Mouse (Mus musculus): ENCODE measurements around the gene Prkg1. TPM values are rescaled to one million over a fixed set of nuclear protein-coding genes. Genes with fewer than 3 reads are reported as not detected.

Gene Prkg1
- total RNA-seq, 2 experiments from 2014 or later: not detected

DNA sequence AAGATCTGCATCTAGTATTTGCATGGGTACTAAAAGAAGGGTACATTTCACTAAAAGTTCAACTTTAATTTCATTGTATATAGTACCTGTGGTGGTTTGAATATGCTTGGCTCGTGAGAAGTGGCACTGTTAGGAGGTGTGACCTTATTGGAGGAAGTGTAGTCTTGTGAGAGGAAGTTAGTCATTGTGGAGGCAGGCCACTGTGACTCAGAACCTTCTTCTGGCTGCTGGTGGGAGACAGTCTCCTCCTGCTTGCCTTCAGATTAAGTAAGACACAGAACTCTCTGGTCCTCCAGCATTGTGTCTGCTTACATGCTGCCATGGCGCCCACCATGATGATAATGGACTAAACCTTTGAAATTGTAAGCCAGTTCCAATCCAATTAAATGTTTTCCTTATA is 984.0 kb downstream of the Prkg1 start:
- ATAC-seq (replicated peaks; ENCODE audit: low FRiP score, poor library complexity, severe bottlenecking): no peak

DNA sequence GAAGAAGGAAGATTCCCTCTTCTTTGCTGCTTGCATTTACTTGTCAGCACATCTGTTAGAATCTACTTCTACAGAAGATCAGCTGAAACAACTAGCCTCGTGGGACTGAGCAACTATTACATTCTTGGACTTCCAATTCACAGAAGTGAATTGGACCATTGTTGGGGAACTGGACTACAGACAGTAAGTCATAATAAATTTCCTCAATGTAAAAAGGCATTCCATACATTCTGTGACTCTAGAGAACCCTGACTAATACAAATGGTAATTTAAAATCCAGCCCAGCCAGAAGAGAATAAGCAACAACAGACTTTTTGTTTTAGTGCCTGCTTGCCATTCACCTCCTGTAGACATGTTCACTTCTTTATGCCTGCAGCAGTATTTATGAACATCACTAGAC is 996.5 kb downstream of the Prkg1 start:
- ATAC-seq (replicated peaks; ENCODE audit: low FRiP score, poor library complexity, severe bottlenecking): no peak

DNA sequence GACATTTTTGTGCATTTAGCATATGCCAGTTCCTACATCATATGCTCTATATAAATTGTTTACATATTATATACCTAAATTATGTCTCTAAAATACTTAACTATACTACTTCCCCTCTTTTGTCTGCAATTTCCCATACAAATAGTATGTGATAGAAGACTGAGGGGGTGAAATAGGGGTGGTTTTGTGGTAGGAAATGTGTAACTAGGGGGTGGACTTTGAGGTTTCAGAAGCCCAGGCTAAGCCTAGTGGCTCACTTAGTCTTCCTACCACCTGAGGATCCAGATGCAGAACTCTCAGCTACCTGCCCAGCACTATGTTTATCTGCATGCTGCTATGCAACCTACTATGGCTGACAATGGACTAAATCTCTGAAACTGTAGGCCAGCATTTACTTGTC is 1020.4 kb downstream of the Prkg1 start:
- ATAC-seq (replicated peaks; ENCODE audit: low FRiP score, poor library complexity, severe bottlenecking): no peak

DNA sequence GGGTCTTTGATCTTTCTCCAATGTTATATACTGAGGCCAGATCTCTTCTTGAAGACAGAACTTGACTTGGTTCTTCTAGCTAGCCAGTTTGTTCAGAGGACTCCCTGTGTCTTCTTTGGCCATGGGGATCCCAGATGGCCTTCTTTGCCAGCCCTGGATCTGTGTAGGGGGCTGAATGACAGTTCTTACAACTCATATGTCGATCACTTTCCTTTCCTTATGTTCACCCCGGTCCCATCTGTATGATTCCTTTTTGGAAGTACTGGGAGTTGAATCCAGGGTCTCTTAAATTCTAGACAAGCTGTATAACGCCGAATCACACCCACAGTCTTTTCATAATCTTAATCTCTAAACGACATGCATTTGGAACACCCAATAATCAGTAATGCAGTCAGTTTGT is 1065.7 kb downstream of the Prkg1 start:
- no peak for ATAC-seq (replicated peaks; ENCODE audit: low FRiP score, poor library complexity, severe bottlenecking)

DNA sequence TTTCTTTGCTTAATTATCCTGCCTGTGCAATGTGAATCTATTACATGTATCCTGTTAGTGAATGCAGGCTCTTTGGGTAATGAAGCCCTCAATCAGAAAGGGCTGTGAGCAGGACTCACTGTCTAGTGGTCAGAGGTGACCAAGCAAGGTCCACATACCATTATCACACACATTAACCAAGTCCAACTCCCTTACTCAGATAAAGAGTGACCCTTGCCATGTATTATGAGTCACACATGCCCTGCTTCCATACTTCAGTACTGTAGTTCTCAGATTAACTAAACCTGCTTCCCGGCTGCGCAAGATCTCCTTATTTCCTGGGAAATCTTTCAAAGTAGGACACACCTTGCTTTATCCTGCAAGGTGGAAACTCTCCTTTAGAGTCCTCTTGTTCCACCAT is 1073.6 kb downstream of the Prkg1 start:
- ATAC-seq (replicated peaks; ENCODE audit: low FRiP score, poor library complexity, severe bottlenecking): no peak

DNA sequence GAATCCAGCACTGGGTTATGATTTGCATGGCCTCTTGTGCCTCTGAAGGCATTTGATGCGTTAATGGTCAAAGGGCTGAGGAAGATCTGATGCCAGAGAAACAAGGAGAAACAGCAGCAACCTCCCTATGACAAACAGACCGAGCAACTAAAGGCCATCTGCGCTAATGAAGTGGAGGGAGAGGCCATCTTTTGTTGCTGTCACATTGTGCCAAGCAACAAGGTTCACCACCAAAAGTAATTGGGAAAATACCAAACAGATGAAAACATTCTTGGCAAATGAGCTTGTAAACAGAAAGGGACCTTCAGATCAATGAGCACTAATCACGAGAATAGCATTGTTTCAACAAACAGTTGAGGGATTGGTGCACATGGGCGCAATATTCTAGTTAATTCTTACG is 1074.1 kb downstream of the Prkg1 start:
- ATAC-seq (replicated peaks; ENCODE audit: low FRiP score, poor library complexity, severe bottlenecking): no peak

DNA sequence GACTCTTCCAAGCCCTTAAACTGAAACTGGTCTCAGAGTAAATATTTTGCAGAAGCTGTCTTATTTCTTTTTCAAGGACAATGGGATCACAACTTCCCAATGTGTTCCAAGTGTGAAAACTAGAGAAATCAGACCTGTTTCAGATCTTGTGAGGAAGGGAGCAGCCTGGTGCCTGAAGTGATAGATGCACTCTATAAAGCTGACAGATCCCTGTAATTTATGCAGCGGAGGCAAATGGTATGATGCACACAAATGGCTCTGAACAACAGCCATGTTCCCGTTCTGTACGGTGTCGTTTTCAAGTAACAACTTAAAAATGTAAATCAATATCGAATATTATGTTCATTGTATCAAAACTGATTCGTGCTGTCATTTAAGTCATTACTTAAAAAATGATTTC is 1076.9 kb downstream of the Prkg1 start:
- ATAC-seq (replicated peaks; ENCODE audit: low FRiP score, poor library complexity, severe bottlenecking): no peak

DNA sequence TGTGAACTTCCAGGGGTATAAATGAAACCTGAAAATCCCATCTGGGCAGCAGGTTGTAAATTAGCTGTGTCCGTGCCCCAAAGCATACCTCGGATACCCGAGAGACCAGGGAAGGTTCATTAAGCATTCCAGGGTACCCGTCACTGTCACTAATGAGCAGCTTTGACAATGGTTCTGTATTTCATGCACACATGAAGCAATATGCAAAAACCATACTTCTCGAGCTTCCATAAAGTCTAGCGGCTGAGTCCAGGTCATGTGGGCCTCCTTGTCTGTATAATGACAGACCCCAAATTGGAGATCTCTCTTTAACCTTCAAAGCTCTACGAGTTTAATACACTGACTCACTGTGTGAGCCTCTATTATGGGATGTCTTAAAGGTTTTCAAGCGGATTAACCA is 1088.5 kb downstream of the Prkg1 start:
- ATAC-seq (replicated peaks; ENCODE audit: low FRiP score, poor library complexity, severe bottlenecking): no peak

DNA sequence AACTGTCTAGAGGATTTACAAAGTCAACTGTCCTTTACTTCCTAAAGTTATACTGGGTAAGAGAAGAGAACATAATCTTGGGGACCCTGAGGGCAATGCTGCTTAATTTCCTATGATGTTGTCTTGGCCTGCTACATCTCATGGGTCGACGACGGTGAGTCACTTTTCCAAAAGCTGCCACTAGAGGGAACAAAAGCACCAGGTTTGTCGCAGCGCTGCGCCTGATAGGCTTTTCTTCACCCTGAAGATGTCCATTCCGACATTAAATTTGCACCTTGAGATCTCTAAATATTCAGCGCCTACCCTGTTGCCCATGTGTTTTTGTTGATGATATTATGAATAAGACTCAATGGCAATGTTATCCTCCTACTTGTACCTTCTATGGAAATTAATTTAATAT is 1100.6 kb downstream of the Prkg1 start:
- no peak for ATAC-seq (replicated peaks; ENCODE audit: low FRiP score, poor library complexity, severe bottlenecking)

DNA sequence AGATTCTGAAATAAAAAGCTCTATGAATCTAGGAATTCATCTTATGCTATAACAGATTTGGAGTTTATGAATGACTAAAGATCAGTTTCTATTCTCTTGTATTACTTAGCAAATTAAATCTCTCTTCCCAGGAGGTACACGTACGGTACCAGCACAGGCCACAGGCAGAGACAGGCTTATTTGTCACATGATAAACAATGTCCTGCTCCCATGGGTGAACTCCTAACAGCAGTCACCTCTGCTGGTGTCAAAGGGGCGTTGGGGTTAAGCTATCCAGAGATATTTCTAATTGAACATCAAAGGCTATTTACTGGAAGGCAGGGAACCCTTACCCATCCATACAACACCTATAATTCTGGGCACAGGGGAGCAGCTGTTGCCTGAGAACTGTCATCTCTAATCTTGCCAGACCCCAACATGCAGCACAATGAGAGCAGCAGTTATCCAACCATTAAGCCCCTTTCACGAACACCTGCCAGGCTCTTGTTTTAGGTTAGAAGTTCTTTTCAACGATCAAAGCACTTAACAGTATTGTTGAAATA is 1122.1 kb downstream of the Prkg1 start:
- ATAC-seq (replicated peaks; ENCODE audit: low FRiP score, poor library complexity, severe bottlenecking): no peak

DNA sequence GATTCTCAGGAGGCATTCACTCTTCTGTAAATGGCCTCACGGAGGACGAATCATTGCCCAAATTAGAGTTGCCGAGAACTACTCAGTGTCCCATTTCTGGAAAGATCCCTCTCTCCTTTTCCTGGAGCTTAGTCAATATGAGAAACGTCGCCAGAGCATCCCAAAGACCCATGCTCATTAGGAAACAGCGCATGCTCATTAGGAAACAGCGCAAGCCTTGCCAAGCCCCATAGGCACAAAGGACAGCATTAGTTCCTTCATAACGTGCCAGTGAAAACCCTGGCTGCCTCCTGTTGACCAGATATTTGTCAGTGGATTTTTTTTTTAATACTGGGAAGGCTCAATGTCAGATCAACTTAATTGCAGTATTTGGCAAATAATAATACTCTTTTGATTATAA is 1127.4 kb downstream of the Prkg1 start:
- ATAC-seq (replicated peaks; ENCODE audit: low FRiP score, poor library complexity, severe bottlenecking): no peak

DNA sequence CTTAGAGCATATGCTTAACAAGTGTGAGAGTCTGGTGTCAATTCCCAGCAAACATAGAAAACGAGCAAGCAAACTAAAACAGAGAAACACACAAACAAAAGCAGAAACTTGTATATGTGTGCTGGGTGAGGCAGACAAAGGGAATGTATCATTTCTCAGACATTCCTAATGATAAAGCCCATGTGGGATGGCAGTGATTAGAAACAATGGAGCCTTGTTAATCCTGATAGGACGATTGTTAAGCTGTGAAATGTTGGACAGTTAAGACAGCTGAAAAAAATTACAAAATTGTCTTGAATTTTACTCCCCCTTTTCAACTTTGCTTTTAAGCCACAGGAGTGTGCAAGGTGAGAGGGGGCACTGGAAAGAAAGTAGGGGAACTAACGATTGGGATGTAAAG is 1133.8 kb downstream of the Prkg1 start:
- ATAC-seq (replicated peaks; ENCODE audit: low FRiP score, poor library complexity, severe bottlenecking): no peak

DNA sequence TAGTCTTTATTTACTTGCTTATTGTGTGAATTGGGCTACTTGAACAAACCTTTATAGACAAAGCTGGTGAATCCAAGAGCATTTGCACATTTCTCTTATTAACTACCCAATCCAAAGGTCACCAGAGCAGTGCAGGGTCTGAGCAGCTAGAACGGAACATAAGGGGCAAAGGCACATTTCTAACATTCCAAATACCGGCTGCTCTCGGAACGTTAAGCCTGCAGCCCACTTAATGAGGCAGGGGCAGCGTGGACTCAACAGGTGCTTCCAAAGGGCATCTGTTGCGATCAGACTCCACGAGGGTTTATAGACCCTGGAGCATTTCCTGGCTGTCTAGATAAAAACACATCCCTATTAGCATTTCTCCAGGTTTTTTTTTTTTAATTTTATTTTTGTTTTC is 1138.8 kb downstream of the Prkg1 start:
- no peak for ATAC-seq (replicated peaks; ENCODE audit: low FRiP score, poor library complexity, severe bottlenecking)

DNA sequence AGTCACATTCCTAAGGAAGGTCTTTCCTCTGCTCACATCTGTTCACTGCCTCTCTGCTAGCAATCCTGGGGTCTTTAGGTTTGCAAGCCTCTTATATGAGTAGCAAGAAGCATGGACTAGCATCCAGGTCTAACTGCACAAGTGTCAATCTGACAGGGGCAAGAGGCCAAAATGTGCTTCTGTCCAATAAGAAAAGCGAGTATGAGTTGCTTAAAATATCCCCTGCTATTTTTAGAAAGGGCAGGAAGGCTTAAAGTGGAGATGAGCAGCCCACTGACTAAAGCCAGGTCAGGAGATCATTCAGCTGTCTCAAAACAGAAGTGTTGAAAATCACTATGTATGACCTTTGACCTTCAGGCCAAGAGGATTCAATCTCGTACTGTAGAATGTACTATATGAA is 1139.4 kb downstream of the Prkg1 start:
- no peak for ATAC-seq (replicated peaks; ENCODE audit: low FRiP score, poor library complexity, severe bottlenecking)

DNA sequence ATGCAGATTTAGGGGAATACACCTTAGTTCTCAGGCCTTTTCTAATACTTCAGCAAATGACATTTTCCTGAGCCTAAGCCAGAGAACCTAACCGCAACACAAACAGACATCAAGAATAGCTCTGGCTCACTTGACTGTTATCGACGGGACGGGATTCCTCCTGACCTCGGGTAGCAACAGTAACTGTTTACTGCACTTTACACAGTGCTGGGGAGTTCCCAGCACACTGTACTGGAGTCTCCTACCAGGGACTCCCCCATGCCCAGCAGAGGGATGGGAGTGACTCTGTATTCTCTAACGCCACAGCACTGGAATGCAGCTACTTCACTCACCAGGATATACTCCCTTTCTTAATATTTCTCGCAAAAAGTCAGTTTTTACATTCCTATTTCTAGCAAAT is 1141.2 kb downstream of the Prkg1 start:
- no peak for ATAC-seq (replicated peaks; ENCODE audit: low FRiP score, poor library complexity, severe bottlenecking)

DNA sequence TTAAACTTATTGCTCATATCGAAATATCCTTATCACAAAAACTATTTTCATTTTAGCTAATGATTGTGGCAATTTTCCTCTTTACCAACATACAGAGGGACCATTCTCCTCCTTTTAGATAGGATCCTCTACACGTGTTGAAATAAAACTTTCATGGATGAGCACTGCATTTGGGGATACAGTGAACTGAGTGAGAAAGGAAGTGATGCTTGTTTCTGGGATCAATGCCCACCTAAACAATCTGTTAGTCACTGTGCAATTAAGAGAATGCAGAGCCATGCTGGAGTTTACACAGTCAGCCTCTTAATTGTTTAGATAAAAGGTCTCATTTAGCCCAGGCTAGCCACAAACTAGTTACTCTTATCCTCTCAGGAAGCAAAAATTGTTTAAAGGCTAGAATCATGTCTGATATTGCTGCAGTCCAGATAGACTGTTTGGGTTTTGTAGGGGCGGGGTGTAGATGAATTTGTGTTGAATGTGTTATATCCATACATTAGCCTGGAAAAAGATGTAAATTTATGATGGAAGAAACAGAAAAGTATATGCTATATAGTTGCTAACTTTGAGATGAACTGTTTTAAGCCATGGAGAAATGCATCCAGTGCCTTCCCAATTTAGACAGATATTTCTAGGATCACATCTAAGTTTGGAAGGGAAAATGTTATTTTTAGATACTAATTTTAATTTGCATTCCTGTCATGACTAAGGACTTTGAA is 1151.5 kb downstream of the Prkg1 start:
- no peak for ATAC-seq (replicated peaks; ENCODE audit: low FRiP score, poor library complexity, severe bottlenecking)

DNA sequence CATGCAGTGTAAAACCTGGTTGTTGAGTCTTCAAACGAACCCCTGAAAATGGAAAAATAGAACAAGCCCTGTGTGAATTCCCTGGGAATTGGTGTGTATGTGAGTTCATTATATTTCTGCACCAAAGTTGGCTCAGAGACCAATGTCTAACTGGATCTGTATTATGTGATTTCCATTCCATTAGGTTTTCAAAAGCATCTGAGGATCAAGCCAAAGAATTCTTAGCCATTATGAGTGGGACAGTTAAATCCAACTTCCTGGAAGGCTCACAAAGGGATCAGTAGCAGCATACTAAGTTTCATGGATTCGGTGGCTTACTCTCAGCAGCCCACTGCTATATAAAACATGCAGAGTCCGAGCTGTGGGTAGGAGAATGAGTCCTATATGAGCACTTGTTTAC is 1178.5 kb downstream of the Prkg1 start:
- no peak for ATAC-seq (replicated peaks; ENCODE audit: low FRiP score, poor library complexity, severe bottlenecking)

DNA sequence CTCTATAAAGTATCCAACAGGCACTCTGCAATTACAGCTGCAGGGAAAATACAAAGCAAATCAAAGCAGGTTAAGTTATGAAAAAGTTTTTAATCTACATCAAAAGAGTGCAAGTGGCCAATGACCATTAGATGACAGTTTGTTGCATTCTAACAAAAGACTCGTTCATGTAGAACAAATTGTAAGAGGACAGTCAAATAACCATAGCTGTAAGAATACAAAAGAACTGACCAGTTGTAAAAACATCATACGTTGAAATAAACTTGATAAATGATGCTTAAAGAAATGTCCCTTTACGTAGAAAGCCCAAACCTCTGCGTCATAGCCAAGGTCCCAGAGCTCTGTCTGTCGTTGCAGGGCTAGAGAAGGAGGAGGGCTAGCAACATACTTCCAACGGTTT is 1200.3 kb downstream of the Prkg1 start:
- no peak for ATAC-seq (replicated peaks; ENCODE audit: low FRiP score, poor library complexity, severe bottlenecking)

DNA sequence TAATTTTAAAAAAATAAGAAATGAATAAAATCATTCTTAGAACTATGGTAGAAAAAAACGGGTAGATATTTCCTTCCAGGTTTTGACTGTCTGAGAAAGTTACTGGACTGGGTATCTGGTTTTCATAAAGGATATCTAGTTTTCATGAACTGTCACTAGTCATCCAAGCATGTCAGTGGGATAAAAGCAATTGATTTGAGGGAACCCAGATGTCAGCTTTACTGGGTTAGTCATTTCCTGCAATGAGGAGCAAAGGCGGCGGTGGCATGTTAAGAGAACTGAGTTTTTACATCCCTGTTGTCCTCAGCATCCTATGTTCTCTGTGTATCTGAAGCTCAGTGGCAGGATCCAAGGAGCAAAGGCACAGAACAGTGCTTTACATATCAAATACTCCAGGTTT is 1201.0 kb downstream of the Prkg1 start:
- no peak for ATAC-seq (replicated peaks; ENCODE audit: low FRiP score, poor library complexity, severe bottlenecking)

DNA sequence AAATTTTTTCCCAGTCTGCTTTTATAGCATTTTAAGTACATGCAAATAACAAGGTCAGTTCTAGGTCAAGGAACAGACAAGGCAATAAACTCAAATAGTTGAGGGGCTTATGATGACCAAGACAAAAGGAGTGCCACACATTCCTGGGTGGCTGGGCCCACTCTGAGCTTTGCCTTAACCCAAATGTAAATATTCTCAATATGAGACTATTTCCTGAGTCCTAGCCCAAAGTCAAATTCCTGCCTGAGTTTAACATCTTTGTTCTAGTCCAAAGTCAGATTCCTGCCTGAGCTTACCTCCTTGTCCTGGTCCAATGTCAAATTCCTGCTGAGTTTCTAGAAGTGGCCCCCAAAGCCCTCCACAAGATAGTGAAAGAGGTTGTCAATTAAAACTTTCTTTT is 1206.8 kb downstream of the Prkg1 start:
- no peak for ATAC-seq (replicated peaks; ENCODE audit: low FRiP score, poor library complexity, severe bottlenecking)

DNA sequence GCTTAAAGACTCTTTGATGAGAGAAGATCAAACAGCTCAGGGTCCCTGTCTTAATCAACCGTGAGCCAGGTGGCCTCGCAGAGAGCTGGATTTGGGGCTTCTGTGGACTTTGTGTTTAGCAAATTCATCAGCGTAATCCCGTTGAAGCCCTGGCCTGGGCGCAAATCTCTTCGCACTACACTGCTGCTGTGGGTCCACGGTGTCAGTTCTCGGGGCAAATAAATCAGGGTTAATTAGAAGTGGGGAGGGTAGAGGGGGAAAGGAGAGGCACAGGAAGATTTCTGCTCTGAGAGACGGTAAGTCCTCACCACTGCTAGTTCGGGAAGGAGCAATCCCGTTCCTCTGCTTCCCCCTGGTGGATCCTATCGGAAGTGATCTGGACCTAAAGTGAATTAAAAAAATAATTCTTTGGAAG is 1210.4 kb downstream of the Prkg1 start:
- no peak for ATAC-seq (replicated peaks; ENCODE audit: low FRiP score, poor library complexity, severe bottlenecking)

DNA sequence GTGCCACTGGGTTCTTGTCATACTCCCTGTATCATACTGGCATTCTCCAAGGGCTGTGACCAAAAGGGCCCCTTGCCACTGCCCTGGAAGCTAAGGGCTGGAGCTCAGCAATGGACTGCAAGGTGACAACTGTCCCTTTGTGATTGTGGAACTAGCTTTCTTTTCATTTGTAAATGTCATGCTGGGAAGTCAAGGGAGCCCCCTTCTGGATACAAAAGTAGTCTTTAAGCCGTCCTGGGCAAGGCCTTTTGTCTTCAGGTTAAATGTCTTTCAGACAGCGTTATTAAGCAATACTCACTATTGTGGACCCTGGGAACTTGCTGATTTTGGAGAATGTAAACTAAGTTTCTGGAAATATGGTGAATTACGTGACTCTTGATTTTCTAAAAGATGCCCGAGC is 1211.1 kb downstream of the Prkg1 start:
- no peak for ATAC-seq (replicated peaks; ENCODE audit: low FRiP score, poor library complexity, severe bottlenecking)
